Mouse (Mus musculus) heart, embryonic 13.5 days (tissue): Measurements from ENCODE around the gene Tex264. TPM values are rescaled to one million over a fixed set of nuclear protein-coding genes. Genes with fewer than 3 reads are reported as not detected.
A peak's percentile ranks its signal among the peaks of the same experiment; 100 is the strongest.

Experiments used
- ATAC-seq: fragments of 200-750 bp; cut with Nextera tagmentation; 2 replicates; pipeline ENCODE4 v1.8.0; 2017; ENCODE audit warnings: moderate TSS enrichment; ENCODE audit not compliant: insufficient number of reproducible peaks, low FRiP score, low TSS enrichment; ENCODE audit errors: extremely low read depth
- H3K27ac ChIP-seq: fragments of 300-500 bp; sonication (generic); replicated peaks from 2 replicates; pipeline ENCODE4 v1.5.1; 2015; ENCODE audit warnings: moderate library complexity, mild to moderate bottlenecking, inconsistent platforms
- H3K27me3 ChIP-seq: fragments of 300-500 bp; sonication (generic); replicated peaks from 2 replicates; pipeline ENCODE4 v1.6.1; 2015; ENCODE audit warnings: mild to moderate bottlenecking, inconsistent platforms
- H3K36me3 ChIP-seq: fragments of 300-500 bp; sonication (generic); 2 replicates; pipeline ENCODE4 v1.6.1; 2015; ENCODE audit warnings: mild to moderate bottlenecking, inconsistent platforms
- H3K4me1 ChIP-seq: fragments of 300-500 bp; sonication (generic); 2 replicates; pipeline ENCODE4 v1.6.1; 2015; ENCODE audit warnings: inconsistent platforms
- H3K4me2 ChIP-seq: fragments of 300-500 bp; sonication (generic); 2 replicates; pipeline ENCODE4 v1.6.1; 2015; ENCODE audit warnings: inconsistent platforms, mild to moderate bottlenecking, moderate library complexity
- H3K4me3 ChIP-seq: fragments of 300-500 bp; sonication (generic); 2 replicates; pipeline ENCODE4 v1.5.1; 2015; ENCODE audit warnings: moderate library complexity, mild to moderate bottlenecking, inconsistent platforms
- H3K9ac ChIP-seq: fragments of 300-500 bp; sonication (generic); 2 replicates; pipeline ENCODE4 v1.6.1; 2015; ENCODE audit warnings: inconsistent platforms, mild to moderate bottlenecking, moderate library complexity
- H3K9me3 ChIP-seq: fragments of 300-500 bp; sonication (generic); 2 replicates; pipeline ENCODE4 v1.6.1; 2016; ENCODE audit warnings: inconsistent platforms
- WGBS: fragments of 180-500 bp; shearing (Covaris S2); methylation state at CpG from one replicate; pipeline ENCODE4 v1.1.7; 2015; ENCODE audit warnings: mixed read lengths; 5-methylcytosine and 5-hydroxymethylcytosine counted together
- polyA plus RNA-seq: library from polyadenylated mRNA; unstranded; fragments of >200 nt; fragmentation: Nextera tagmentation; extraction: Ambion mirVana; gene quantifications from 2 replicates; pipeline ENCODE4 v1.2.1, GENCODE M21; 2015

The Tex264 gene
- polyA plus RNA-seq, 1 experiment from 2014 or later: 34.7 TPM

DNA sequence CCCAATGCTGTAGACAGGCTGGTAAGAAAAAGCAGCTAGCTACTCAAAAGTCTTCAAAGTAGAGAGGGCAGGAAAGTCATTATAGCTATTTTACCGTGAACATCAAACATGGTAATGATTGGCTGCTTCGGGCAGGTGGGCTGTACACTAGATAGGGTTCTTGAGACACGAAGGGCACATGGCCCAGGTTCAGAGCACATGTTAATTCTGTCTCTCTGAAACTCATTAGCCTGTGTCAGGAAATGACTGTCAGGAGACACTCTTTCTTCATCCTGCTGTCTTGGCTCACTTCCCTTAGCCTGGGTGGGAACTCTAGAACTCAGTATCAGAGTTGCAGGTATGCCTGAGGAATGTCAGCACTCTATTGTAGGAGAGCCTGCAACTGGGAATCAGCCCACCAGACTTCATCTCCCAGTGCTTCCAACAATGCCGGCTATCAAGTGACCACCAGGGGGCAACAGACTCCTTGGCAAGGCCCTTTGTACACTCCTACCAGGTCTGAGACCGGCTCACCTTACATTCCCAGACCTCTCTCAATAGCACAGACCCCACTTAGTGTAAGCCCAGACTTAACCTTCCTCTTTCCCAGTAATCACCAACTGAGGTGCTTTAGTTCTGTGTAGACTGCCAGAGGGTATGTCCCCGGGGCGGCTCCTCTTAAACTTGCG, 1.4 kb upstream of the Tex264 start:
- Histone ChIP-seq H3K36me3 (peaks cover 16% of the 10 kb centered on the region), H3K27me3 (no peaks in the 10 kb centered on the region), H3K9me3 (no peaks in the 10 kb centered on the region), H3K4me2 (peak overlapping the region; percentile 55), H3K4me1 (peaks cover 25% of the 10 kb centered on the region), H3K9ac (no peak overlapping the region), H3K27ac (no peak overlapping the region), H3K4me3 (no peak overlapping the region; the same call in 1 of the 2 replicates)
- ATAC-seq: no peak; the same call in 1 of the 2 replicates
- WGBS: 31% methylated on average over 8 of the region's 8 CpGs

DNA sequence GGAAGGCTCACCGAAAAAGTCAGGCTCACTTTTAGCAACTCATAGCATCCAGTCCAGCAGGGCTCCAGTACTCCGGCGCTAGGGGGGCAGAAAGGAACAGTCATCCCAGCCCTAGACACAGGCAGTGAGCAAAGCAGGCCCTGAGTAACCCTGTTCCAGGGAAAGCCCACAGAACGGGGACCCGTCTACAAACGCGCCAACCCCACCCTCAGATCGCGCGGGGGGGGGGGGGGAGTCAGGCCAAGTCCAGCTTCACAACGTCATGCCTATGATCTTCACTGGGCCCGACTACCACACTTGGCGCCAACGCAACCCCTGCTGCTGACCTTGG, 844 bp downstream of the Tex264 start:
- Histone ChIP-seq H3K4me3 (peak overlapping the region; percentile 92), H3K36me3 (peaks cover 25% of the 10 kb centered on the region), H3K27ac (peak overlapping the region; percentile 86), H3K27me3 (no peaks in the 10 kb centered on the region), H3K9ac (peak overlapping the region; percentile 92), H3K4me2 (peak overlapping the region; percentile 98), H3K4me1 (peaks cover 25% of the 10 kb centered on the region), H3K9me3 (no peaks in the 10 kb centered on the region)
- WGBS: 3% methylated on average over 14 of the region's 14 CpGs
- ATAC-seq: no peak

GRCm38 (mm10) chr9:106684093-106684872, 1.4 kb downstream of the Tex264 start:
- ATAC-seq: no peak
- H3K9ac ChIP-seq: peak overlapping the region; percentile 92
- peak overlapping the region; percentile 98 for H3K4me2 ChIP-seq
- H3K27me3 ChIP-seq: no peaks in the 10 kb centered on the region
- H3K4me1 ChIP-seq: peaks cover 25% of the 10 kb centered on the region
- 66% methylated on average over 6 of the region's 6 CpGs for WGBS
- peaks cover 31% of the 10 kb centered on the region for H3K36me3 ChIP-seq
- no peaks in the 10 kb centered on the region for H3K9me3 ChIP-seq
- H3K4me3 ChIP-seq: peak overlapping the region; percentile 92
- H3K27ac ChIP-seq: peak overlapping the region; percentile 86

GRCm38 (mm10) chr9:106681026-106681425, 4.7 kb downstream of the Tex264 start:
- 88% methylated on average over 9 of the region's 9 CpGs for WGBS

DNA sequence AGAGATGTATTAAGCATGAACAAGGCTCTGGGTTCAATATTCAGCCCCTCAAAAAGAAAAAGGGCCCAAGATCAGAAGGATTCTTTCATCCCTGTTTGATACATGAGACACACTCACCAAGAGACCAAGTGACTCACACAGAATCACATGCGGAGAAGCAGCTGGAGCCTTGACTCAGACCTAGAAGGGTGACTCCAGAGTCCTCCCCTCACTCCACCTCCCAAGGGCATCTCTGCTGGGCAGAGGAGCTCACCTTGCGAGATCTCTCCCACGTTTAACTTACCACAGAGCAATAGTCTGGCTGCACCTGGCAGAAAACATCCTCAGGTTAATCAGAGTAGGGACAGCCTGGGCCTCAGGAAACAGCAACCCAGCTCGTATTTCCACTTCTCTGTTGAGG, 7.5 kb downstream of the Tex264 start:
- no peak overlapping the region for H3K4me2 ChIP-seq
- H3K4me1 ChIP-seq: no peaks in the 10 kb centered on the region
- H3K9me3 ChIP-seq: no peaks in the 10 kb centered on the region
- WGBS: 78% methylated on average over 4 of the region's 4 CpGs
- H3K27me3 ChIP-seq: no peaks in the 10 kb centered on the region
- no peak overlapping the region for H3K27ac ChIP-seq
- no peak overlapping the region for H3K4me3 ChIP-seq
- no peak for ATAC-seq
- H3K9ac ChIP-seq: no peak overlapping the region
- H3K36me3 ChIP-seq: peaks cover 60% of the 10 kb centered on the region

More at GRCm38 (mm10) chr9:106681026-106681425, 4.7 kb downstream of the Tex264 start:
- Histone ChIP-seq H3K27me3 (no peaks in the 10 kb centered on the region), H3K9me3 (no peaks in the 10 kb centered on the region), H3K4me3 (no peak overlapping the region), H3K9ac (no peak overlapping the region), H3K36me3 (peaks cover 50% of the 10 kb centered on the region), H3K4me1 (peaks cover 14% of the 10 kb centered on the region), H3K27ac (no peak overlapping the region), H3K4me2 (no peak overlapping the region)
- ATAC-seq: no peak

GRCm38 (mm10) chr9:106677702-106678101, 8.0 kb downstream of the Tex264 start:
- Histone ChIP-seq H3K4me3 (no peak overlapping the region), H3K4me1 (no peaks in the 10 kb centered on the region), H3K9me3 (no peaks in the 10 kb centered on the region), H3K9ac (no peak overlapping the region), H3K27ac (no peak overlapping the region), H3K27me3 (no peaks in the 10 kb centered on the region), H3K36me3 (peaks cover 63% of the 10 kb centered on the region), H3K4me2 (no peak overlapping the region)
- ATAC-seq: no peak
- 83% methylated on average over 5 of the region's 5 CpGs for WGBS

DNA sequence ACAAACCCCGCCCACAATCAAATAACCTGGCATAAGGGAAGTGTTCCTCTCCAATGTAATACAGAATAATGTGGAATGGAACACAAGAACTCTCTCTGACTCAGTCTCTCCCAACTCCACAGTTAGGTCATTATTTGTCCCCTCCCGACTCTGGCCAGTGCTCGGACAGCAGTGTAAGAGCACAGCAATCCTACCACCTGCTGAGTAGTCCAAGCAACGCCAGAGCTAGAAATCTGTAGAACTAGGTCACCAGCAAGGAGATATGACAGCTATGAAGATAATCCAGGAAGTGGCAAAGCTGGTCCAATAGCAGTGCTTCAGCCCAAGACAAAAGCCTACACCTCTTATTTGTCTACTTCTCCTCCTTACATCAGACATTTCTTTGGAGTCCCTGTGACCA, 9.2 kb downstream of the Tex264 start:
- Histone ChIP-seq H3K4me3 (no peak overlapping the region), H3K27me3 (no peaks in the 10 kb centered on the region), H3K4me1 (peaks cover 9% of the 10 kb centered on the region), H3K9me3 (no peaks in the 10 kb centered on the region), H3K4me2 (no peak overlapping the region), H3K27ac (no peak overlapping the region), H3K9ac (no peak overlapping the region; the same call in 1 of the 2 replicates), H3K36me3 (peaks cover 66% of the 10 kb centered on the region)
- 67% methylated on average over 4 of the region's 4 CpGs for WGBS
- ATAC-seq: no peak

DNA sequence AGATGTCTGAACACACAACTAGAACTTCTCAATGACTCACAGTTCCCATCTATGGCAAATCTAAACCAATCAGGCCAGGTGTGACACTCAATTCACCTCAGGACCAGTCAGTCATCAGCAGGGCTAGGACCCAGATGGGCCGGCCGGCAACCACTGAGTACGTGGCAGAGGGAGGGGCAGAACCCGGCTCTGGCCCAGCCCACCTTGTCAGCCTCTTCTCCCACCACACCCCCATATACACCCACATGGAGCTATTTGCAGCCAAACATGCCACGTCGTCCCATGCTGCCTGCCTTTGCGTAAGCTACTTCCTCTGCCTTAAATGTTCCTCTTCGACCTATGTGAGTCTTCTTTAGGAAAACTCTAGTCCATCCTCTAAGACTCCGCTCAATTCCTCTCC, 9.8 kb downstream of the Tex264 start:
- Histone ChIP-seq H3K4me2 (no peak overlapping the region), H3K27ac (no peak overlapping the region), H3K27me3 (no peaks in the 10 kb centered on the region), H3K9me3 (no peaks in the 10 kb centered on the region), H3K4me3 (no peak overlapping the region), H3K36me3 (peaks cover 66% of the 10 kb centered on the region), H3K9ac (no peak overlapping the region), H3K4me1 (peaks cover 13% of the 10 kb centered on the region)
- 73% methylated on average over 9 of the region's 9 CpGs for WGBS
- no peak for ATAC-seq

DNA sequence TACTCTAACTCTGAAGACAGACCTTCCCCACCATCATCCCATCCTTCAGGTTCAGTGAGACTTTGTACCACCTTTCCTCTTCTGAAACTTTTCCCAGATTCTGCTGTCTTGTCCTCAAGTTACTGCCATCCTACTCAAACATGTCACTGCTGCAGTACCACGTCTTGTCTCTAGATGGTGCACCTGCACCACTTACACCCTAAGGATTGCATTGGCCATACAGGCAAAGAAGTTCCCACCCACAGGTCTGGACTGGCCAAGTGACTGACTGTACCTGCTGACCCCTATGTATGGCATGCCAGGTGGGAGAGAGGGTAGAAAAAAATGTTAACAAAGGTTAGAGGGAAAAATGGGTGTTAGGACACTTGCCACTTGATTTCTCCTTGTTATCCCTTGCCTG, 10.2 kb downstream of the Tex264 start:
- no peak overlapping the region for H3K4me3 ChIP-seq
- peaks cover 13% of the 10 kb centered on the region for H3K4me1 ChIP-seq
- no peak overlapping the region for H3K9ac ChIP-seq
- no peaks in the 10 kb centered on the region for H3K27me3 ChIP-seq
- no peak overlapping the region for H3K27ac ChIP-seq
- no peaks in the 10 kb centered on the region for H3K9me3 ChIP-seq
- no peak for ATAC-seq
- H3K36me3 ChIP-seq: peaks cover 66% of the 10 kb centered on the region
- no peak overlapping the region for H3K4me2 ChIP-seq
- WGBS: 0% methylated on average over 1 of the region's 1 CpGs

DNA sequence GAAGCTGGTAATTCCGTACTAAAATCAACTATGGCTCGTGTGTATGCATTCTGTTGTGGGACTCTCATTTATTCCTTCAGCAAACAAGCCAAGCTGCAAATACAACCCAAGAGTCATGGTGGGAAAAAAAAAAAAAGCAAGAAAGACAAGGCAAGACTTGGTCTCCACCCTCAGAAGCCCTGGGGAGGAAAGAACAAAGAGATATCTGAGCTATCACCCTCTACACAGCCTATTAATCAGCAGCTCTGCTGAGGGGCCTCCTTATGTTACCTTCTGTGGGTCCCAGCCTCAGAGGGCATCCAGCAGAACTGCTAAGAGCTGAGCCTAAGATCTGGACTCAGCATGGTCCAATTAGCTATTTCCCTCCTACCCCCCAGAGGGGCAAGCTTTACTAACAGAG, 11.9 kb downstream of the Tex264 start:
- Histone ChIP-seq H3K9ac (no peak overlapping the region), H3K4me1 (peaks cover 13% of the 10 kb centered on the region), H3K9me3 (no peaks in the 10 kb centered on the region), H3K27ac (no peak overlapping the region), H3K36me3 (peaks cover 66% of the 10 kb centered on the region), H3K4me2 (no peak overlapping the region), H3K4me3 (no peak overlapping the region), H3K27me3 (no peaks in the 10 kb centered on the region)
- ATAC-seq: no peak
- 83% methylated on average over 2 of the region's 2 CpGs for WGBS

DNA sequence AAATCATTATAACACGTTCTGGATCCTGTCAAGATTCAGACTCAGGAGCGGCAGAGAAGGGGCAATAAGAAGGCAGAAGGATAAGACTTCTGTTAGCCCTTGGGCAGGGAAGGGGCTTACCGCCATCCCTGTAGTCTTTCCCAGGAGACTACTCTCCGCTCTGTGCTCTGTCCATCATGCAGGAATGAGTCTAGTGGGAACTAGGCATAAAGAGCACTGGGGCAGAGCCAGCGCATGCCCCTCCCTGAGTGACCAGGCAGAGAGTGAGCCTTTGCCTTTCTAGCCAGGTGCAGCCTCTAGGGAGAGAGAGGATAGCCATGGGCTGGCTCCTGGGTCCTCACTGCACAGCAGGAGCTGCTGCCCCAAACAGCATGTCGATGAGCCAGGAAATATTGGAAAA, 20.9 kb downstream of the Tex264 start:
- no peak overlapping the region for H3K27ac ChIP-seq

GRCm38 (mm10) chr9:106664433-106664832, 21.3 kb downstream of the Tex264 start:
- no peaks in the 10 kb centered on the region for H3K27me3 ChIP-seq
- 74% methylated on average over 4 of the region's 4 CpGs for WGBS
- no peak for ATAC-seq

More for the DNA sequence above, 20.9 kb downstream of the Tex264 start:
- H3K4me1 ChIP-seq: peaks cover 27% of the 10 kb centered on the region
- peaks cover 87% of the 10 kb centered on the region for H3K36me3 ChIP-seq
- H3K4me3 ChIP-seq: no peak overlapping the region
- H3K9ac ChIP-seq: no peak overlapping the region
- 82% methylated on average over 6 of the region's 6 CpGs for WGBS
- no peak overlapping the region for H3K4me2 ChIP-seq
- H3K9me3 ChIP-seq: no peaks in the 10 kb centered on the region
- H3K27me3 ChIP-seq: no peaks in the 10 kb centered on the region
- ATAC-seq: no peak

More at GRCm38 (mm10) chr9:106664433-106664832, 21.3 kb downstream of the Tex264 start:
- Histone ChIP-seq H3K9ac (no peak overlapping the region), H3K4me2 (no peak overlapping the region), H3K9me3 (no peaks in the 10 kb centered on the region), H3K4me3 (no peak overlapping the region), H3K27ac (no peak overlapping the region), H3K36me3 (peaks cover 87% of the 10 kb centered on the region), H3K4me1 (peaks cover 27% of the 10 kb centered on the region)
